Mouse (Mus musculus): ENCODE results near the gene Fam133b. TPM values are rescaled to one million over a fixed set of nuclear protein-coding genes. Genes with fewer than 3 reads are reported as not detected.

Fam133b gene
- 10 to 100 TPM; 16.8 to 22.0 TPM for total RNA-seq (2021)
- long read RNA-seq, experiment 1, transcript Fam133b-201 (11 exons, 1,491 nt) = major isoform, 13 of 13 reads
- long read RNA-seq, experiment 1, partial matches to known transcripts = 0 of 13 reads
- long read RNA-seq, experiment 1, other reads (novel, unspliced or antisense) = 0 of 13 reads
- long read RNA-seq, experiment 2, transcript Fam133b-201 (11 exons, 1,491 nt) = major isoform, 14 of 17 reads
- long read RNA-seq, experiment 2, partial matches to known transcripts = 0 of 17 reads
- long read RNA-seq, experiment 2, other reads (novel, unspliced or antisense) = 2 of 17 reads

DNA sequence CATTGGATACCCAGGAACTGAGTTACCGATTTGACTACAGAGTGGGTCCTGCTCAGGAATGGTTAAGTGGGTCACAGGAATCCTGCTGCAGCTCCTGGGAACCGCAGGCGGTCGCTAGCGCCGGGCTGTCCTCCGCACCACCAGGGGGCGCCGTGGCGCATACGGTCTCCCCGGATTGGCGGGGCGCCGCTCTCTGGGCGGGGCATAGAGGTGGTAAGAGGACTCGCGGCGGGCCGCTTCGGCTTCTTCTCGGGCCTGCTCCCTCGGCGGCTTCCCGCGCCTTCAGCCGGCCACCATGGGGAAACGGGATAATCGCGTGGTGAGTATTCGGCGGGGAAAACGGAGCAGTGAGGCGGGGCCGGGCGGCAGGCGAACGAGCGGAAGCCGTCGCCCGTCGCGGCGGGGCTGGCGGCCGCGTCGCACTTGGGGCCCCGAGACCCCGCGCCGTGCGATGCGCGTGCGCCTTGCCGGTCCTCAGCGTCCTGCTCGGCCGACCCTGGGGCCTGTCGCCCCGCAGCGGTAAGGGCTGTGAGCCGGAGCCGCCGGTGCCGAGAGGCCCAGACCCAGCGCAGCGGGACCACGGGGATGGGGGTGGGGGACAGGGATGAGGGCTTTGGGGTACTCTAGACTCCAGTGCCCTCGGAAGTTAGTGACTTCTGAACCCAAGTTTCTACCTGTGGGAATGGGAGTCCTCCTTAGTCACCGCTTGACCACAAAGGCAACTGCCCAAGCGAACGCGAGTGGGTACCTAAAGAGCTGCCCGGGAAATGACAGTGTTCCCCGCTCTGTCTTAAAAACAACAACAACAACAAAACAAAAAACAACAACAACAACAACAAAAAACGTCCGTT, at the start of gene Fam133b:
Fam133b (plus strand) TSS at position 205 of the 851 bp plus-strand sequence.
- DNase-seq = peak; percentile 99

DNA sequence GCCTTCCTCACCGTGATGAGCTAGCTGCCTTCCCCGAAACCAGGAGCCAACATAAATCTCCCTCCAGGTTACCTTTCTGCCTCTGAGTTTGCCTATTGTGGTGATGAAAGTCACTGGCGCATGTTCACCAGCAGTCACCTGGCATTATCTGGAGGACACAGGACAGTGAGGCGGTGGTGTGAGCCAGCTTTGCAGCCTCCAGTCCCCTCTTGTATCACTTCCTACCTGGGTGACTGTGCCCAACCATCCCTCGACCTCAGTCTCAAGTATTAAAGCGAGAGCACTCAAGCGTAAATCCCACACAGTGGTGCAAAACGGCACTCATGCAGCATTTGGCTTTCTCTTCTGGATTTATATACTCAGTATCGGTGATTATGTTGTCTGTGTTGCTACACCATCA, 49.7 kb upstream of the Fam133b start:
- no peak for DNase-seq

DNA sequence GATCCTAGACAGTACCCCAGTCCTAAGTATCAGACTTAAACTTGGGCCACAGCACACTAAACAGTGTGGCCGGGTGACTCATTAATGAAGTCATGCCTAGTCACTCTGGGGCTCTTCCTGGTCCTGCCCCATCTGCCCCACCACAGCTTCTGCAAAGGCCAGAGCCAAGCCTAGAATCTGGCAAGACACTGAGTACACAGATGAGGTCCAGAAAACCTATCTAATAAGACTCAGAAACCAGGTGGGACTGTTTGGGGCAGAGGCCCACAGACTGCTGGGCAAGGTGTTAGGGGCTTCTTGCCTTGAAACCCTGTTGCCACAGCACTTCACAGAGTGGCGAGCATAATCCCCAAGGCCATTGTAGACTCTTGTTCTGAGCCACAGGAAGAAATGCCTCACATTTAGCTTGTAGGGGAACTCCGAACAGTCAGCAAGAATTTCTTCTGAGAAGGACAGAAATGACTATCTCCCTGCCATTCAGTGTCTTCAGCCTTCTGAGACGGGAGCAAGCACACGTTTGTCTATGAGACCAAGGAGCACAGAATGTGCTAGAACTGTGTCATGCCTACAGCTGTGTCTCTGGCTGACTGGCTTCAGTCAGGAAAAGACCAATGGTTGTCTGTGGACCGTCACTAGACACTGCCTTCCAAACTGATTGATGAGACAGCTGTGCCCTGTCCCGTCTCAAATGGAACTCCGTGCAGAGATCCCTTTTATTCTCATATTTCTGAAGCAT, 49.0 kb upstream of the Fam133b start:
- DNase-seq = no peak

DNA sequence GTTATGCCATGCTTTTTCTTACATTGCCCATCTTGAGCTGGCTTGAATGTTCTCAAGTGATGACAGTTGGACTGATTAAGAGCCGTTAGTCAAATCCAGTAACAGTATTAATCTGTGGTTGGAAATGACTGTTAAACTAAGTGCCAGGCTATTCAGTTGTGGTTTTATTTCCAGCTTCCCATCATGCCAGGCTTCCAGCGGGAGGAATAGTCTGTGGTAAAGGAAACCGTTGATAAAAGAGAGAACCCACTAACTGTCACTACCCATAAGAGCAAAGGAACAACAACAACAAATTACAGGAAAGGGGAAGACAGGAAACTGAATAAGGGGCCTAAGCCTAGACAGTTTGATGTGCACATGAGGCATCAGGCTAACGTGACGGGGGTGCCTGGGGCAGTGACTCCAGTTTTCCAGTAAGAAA, 46.1 kb upstream of the Fam133b start:
- no peak for DNase-seq

DNA sequence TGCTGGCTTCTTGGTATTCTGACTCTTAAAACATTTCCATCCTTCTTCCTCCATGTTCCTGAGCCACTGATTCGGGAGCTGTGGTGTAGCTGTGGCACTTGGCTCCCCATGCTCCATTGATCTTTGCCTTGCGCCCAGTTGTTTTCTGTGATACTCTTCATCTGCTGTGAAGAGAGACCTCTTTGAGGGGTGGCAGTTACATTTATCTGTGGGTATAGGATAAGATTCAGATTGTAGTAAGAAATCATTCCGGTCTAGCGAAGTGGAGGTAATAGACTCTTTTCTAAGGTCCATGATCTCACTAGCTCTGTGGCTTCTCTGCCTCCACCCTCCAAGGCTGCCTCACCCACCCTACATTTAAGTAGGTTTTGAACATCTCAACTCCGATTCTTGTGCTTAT, 43.3 kb upstream of the Fam133b start:
- DNase-seq = no peak

DNA sequence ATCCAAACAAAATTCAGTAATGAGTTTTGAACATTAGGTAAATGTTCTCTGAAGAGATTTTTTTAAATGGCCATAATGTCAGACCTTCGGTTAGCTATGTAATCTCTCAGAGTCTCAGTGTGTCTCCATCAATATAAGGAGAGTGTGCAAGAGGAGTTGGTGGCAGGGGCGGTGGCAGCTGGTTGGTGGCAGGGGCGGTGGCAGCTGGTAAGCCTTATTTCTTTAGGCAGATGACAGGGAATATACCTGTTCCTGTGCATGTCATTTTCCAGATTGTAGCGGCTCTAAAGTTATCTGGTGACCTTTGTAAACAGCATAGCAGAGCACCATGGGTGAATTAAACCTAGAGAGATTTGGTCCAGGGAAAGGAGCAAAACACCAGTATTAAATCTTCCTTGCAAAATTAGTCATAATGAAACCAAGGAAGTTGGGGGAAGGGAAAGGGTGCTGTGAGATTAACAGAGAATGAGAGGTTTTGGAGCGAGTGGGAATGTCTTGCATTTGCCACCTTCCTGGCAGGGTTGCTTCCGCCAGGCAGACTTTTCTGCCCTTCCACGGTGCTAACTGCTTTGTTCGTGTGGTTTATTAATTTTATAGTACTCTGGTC, 42.6 kb upstream of the Fam133b start:
- DNase-seq = no peak

DNA sequence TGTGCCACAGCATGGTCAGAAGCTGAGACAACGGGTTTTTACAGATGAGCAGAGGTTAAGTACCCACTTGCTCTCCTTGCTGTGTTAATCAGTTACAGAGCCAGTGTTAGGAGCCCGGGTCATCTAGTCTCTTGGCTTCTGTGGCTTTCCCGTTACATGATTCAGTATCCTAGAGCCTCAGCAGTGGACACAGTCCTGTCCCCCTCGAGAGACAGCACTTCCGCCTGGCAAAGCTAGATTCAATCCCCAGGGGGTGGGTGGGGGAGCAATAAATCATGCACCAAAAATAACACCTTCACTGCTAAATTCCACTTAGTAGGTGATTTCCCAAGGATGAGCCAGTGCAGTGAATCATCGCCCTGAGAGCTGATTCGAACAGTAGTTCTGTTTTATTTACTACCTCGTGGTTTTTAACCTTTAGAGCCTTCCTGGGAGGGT, 42.0 kb upstream of the Fam133b start:
- no peak for DNase-seq

DNA sequence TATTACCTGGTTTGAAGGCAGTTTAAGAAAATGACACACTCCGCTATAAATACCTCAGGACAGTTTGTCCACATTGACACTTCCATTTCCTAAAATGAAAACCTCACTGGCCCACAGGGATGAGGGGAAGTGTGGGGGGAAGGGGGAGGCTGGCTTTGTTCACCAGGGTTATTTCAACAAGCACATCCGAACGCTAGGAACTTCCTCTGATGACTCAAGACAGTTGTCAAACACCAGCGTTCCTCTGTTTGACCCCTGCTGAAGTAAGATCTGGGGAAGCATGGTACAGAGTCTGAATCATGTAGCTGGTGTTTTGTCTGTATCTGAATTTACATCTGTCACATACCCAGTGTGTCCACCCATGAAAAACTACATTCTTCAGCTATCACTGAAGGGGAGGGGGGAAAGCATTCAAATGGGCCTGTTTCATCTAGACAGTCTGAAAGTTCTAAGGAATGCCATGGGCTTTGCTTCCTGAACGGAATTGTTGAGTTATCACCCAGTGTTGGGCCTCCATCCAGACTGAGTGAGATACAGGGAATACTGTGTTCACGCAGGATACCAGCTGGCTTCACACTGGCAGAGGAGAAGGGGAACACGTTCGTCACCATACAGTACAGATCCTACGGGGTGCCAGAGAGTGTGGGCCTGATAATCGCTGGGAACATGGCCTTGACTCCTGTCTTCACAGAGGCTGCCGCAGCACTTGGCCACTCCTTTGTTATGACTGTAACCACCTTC, 40.9 kb upstream of the Fam133b start:
- DNase-seq = no peak

DNA sequence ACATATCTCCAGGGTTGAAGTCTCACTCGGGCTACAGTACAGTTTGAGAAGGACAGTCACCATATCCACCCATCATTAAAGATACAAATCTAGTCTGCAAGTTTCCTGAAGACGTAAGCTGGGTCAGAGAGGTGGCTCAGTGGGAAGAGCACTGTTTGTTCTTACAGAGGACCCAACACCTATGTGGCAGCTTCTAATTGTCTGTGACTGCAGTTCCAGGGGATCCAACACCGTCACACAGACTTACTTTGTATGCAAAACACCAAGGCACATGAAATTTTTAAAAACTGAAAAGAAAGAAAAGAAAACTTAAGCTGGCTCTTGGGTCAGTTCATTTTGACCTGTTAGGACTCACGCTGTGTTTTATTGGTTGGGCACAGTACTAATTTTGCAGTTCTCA, 40.3 kb upstream of the Fam133b start:
- no peak for DNase-seq

DNA sequence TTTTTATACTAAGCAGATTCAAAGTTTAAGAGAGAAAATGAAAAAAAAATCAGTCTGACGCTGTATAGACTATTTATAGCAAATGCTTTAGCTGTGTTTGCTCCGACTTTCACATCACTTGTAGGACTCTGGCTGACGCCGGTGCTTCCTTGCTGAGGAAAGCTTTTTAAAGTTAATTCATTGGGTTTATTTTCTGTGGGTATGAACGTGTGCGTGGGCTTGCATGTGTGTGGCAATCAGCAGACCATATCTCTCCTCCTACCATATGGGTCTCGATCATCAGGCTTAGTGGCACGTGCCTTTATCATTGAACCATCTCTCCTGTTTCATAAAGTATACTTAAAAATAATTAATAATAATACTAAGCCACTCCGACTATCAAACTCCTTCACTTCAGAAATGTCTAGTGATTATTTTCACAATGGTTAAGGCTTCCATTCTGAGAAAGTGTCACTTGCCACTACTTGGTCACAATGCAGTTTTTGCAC, 39.8 kb upstream of the Fam133b start:
- DNase-seq = no peak

DNA sequence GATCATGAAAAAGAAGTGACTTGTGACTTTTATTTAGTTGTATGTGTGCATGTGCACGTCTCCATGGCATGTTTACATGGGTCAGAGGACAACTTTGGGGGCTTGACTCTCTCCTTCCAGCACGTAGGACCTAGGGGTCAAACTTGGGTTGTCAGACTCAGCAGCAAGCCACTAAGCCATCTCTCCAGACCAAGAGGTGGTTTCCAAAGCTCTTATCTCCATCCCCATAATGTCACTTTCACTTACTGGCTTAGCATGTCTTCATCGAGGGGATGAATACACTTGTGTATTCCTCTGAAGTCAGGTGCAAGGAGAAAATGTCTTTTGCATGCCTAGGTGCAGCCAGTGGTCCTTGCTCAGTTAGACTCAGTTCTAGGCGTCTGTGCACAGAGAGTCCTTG, 39.2 kb upstream of the Fam133b start:
- no peak for DNase-seq

DNA sequence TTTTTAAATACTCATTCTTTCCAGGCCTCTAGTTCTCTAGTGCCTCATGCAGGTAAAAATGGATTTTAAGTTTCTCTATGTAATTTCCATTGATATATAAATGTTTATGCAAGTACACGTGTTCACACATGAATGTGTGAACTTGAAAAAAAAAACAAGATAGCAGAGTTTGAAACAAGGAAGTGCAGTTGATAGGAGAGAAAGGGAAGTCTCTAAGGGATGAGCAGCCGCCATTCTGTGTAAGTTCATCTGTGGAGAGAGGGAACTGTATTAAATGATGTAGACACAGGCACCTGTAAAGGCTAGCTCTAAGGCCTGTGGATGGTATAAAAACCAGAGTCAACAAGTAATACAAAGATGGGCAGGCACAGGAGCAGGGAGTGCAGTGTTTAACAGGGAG, 38.1 kb upstream of the Fam133b start:
- no peak for DNase-seq

DNA sequence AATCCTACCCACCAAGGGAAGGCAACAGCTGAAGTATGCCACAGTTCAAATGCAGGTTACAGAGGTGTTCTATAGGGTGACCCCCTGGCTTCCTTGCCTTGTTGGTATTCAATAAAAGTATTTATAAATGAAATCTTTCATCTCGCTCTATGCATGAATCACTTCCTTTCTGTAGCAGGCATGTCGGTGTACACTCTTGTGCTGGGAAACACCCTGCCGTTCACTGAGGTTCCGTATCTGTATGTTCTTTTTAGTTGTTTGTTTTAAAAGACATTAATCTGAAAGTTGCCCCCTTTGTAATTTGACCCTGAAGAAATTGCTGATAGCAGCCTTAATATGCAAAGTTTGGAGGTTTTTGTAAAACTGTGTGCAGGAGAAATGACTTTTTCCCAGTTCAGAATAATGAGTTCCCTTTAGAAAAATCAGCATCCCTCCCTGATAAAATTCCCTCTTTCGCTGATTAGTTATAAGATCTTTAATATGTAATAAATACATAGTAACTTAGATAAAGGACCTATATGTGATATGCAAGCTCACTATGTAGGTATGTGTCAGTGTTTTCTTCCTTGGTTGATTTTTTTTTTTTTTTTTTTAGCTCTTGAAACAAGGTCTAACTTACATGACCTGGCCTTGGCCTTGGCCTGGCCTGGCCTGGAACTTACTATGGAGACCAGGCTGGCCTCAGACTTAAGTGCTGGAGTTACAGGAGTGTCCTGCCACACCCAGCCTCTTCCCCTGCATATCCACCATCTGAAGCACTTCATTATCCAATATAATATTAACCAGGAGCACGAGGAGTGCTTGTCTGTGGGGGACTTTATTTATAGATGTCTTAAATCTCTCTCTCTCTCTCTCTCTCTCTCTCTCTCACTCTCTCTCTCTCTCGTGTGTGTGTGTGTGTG, 34.9 kb upstream of the Fam133b start:
- no peak for DNase-seq

DNA sequence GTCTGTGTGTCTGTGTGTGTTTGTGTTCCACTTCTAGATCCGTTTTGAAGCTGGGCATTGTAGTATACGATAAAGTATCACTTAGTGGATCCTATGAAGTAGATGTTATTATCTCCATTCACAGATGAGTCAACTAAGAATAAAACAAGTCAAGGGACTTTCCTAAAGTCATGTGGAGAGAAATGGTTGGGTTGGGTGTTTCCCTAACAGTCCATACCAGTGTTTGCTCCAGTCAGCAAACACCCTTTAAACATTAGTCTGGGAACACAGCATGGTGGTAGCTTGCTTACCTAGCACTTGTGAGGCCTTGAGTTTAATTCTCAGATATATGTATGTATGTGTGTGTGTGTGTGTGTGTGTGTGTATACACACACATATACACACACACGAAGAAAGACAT, 34.1 kb upstream of the Fam133b start:
- DNase-seq = no peak

DNA sequence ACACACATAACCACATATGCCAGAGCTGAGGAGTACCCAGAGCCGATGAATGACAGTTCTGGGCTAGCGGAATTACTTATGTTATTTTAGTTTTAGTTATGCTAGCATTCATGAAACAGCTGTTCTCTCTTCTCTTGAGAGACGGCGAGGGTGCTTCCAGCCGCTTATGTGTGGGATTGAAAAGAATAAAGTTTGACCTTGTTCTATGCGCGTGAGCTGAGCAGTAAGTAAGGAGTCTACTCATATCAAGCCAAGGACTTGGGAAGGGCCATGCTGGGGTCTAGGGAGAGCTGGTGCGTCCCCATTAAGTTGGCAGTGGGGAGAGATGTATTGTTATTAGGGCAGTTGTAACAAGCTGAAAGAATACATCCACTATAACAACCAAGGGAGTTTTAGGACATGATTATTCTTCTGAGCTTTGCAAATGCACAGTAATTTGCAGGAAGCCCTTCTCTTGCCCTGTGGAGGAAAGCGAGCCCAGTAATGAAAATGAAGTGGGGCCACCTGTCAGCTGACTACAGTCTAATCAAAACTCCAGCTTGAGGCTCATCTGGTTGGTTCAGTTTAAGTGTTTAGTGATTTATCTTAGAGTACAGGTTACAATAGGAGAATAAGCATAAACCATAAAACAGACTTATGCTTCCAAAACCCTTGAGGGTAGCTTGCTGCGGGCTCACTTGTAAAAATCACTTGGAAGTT, 32.4 kb upstream of the Fam133b start:
- no peak for DNase-seq

DNA sequence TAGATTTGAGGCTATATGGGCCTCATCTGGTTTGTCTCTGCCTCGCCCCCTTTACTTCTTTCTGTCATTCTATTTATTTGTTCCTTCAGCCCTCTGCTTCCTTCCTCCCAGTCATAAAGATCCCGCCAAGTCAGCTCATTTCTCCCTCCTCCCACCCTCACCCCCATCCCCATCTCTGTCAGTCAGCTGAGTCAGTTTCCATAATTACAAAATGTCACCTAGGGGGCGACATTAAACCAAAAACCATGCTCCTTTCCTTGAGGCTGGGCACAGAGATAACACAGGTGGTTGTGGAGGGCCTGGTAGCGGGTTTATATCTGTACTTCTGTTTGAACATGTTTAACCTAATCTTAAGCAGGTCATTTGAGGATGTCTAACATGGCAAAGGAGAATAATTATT, 31.0 kb upstream of the Fam133b start:
- DNase-seq = no peak

DNA sequence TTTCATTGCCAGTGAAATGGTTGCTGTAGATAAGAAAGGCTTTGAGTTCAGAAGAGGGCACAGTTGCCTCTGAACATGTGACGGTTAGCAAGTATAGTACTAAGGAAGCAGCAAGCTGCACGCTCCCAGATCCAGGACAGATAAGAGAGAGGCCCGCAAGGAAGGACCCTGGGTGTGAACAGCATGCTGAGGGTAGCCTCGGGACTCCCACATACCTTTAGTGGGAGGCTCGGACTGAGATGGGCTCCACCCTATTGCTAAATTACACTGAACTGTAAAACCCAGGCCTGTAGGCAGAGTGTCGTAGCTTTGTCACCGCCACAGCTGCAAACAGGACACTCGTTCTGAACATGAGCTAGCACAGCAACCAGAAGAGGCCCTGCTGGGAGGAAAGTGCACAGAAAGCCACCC, 28.7 kb upstream of the Fam133b start:
- no peak for DNase-seq

DNA sequence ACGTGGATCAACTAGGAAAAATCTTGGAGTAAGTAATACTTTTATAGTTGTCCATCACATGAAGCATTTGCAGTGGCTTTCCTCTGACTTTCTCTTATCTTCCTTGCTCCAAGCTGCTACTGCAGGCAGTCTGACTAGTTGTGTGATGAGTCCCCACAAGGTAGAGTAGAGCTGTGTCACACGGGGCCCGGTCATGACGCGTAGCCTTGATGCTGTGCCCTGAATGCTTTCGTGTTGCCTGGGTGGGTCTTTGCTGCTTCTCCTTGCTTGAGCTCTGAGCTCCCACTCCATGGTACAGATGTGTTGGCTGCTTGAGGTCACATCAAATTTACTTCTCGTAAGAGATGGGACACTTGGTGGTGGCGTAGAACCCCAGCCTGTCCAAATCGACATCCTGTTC, 28.2 kb upstream of the Fam133b start:
- DNase-seq = no peak

DNA sequence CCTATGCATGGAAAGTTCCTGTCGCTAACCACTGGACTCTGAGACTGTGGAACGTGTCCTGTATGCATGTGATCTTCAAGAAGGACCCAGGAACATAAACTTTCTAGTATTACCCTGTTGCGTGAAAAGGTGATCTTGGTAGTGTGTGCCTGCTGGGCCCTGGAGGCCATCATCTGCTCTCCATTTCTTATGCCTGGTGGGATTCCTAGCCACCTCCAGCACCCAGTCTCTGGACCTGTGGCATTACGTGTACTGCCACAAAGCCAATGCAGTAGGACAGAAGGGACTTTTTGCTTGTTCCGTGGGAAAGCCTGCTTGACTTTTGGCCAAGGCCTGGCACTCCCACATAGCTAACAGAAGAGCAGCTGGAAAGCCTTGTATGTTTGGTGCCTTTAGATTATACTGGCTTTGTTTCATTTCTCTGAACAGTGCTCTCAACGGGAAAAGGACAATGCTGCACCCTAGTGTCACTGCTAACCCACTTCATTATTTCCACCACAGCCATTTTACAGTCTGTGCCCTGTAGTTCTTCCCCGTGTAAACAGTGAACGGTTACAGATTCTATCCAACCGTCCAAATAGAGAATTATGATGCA, 27.1 kb upstream of the Fam133b start:
- peak; percentile 17 for DNase-seq

All from gastrocnemius, postnatal 10 days (tissue).